Mouse (Mus musculus) hindbrain, embryonic 16.5 days (tissue): ENCODE results near the gene Gap43. TPM values are rescaled to one million over a fixed set of nuclear protein-coding genes. Genes with fewer than 3 reads are reported as not detected.
A peak's percentile ranks its signal among the peaks of the same experiment; 100 is the strongest.
"Not testable (repeated sequence)": the region's sequence is repeated elsewhere in the genome, so short reads cannot be mapped to it uniquely, and the experiment has no call there.

Source experiments
- ATAC-seq: fragments of 200-750 bp; cut with Nextera tagmentation; 2 replicates; pipeline ENCODE4 v1.8.0; 2017; ENCODE audit warnings: moderate TSS enrichment, moderate library complexity
- H3K27ac ChIP-seq: fragments of 300-500 bp; sonication (generic); 2 replicates; pipeline ENCODE4 v1.5.1; 2014; ENCODE audit warnings: low read depth, mild to moderate bottlenecking, control low read depth, low read length, moderate library complexity
- H3K27me3 ChIP-seq: fragments of 300-500 bp; sonication (generic); replicated peaks from 2 replicates; pipeline ENCODE4 v1.6.1; 2014; ENCODE audit warnings: low read length; ENCODE audit not compliant: control insufficient read depth, insufficient read depth
- H3K36me3 ChIP-seq: fragments of 300-500 bp; sonication (generic); 2 replicates; pipeline ENCODE4 v1.6.1; 2014; ENCODE audit warnings: mild to moderate bottlenecking, low read length, moderate library complexity, mixed read lengths; ENCODE audit not compliant: control insufficient read depth, insufficient read depth
- H3K4me1 ChIP-seq: fragments of 300-500 bp; sonication (generic); 2 replicates; pipeline ENCODE4 v1.6.1; 2014; ENCODE audit warnings: low read depth, low read length; ENCODE audit not compliant: control insufficient read depth, insufficient read depth
- H3K4me2 ChIP-seq: fragments of 300-500 bp; sonication (generic); 2 replicates; pipeline ENCODE4 v1.6.1; 2014; ENCODE audit warnings: mild to moderate bottlenecking, low read length, control low read depth, moderate library complexity
- H3K4me3 ChIP-seq: fragments of 300-500 bp; sonication (generic); 2 replicates; pipeline ENCODE4 v1.5.1; 2014; ENCODE audit warnings: mild to moderate bottlenecking, low read length, control low read depth, moderate library complexity
- H3K9ac ChIP-seq: fragments of 300-500 bp; sonication (generic); 2 replicates; pipeline ENCODE4 v1.6.1; 2014; ENCODE audit warnings: low read depth, mild to moderate bottlenecking, control low read depth, low read length, moderate library complexity
- H3K9me3 ChIP-seq: fragments of 300-500 bp; sonication (generic); 2 replicates; pipeline ENCODE4 v1.6.1; 2014; ENCODE audit warnings: mild to moderate bottlenecking, low read length, moderate library complexity; ENCODE audit not compliant: control insufficient read depth
- WGBS: fragments of 180-500 bp; shearing (Covaris S2); extraction: QIAGEN DNeasy Blood & Tissue Kit; methylation state at CpG from one replicate; pipeline ENCODE4 v1.1.7; 2014; 5-methylcytosine and 5-hydroxymethylcytosine counted together
- microRNA-seq: library from miRNA; unstranded; fragments of <30 nt; microRNA quantifications from one replicate; pipeline ENCODE4, GENCODE M21; 2017
- polyA plus RNA-seq: library from polyadenylated mRNA; unstranded; fragments of >200 nt; fragmentation: Nextera tagmentation; extraction: Ambion mirVana; gene quantifications from 2 replicates; pipeline ENCODE4 v1.2.1, GENCODE M21; 2015

Gap43 gene
- polyA plus RNA-seq, 1 experiment from 2014 or later = 1,771 TPM

GRCm38 (mm10) chr16:42255693-42256092 lies 84.8 kb downstream of the Gap43 start:
- H3K4me2 ChIP-seq = peak overlapping the region; percentile 8
- 53% methylated on average over 11 of the region's 11 CpGs for WGBS

GRCm38 (mm10) chr16:42255222-42255621 lies 85.2 kb downstream of the Gap43 start:
- Histone ChIP-seq H3K27me3 (no peaks in the 10 kb centered on the region), H3K9ac (no peak overlapping the region), H3K9me3 (no peaks in the 10 kb centered on the region), H3K4me2 (peak overlapping the region; percentile 8), H3K4me1 (no peaks in the 10 kb centered on the region; the same call in none of the 2 replicates), H3K27ac (peak overlapping the region; percentile 37), H3K36me3 (no peaks in the 10 kb centered on the region; the same call in 1 of the 2 replicates), H3K4me3 (no peak overlapping the region)
- peak; percentile 62 for ATAC-seq
- WGBS = 71% methylated on average over 3 of the region's 3 CpGs

More at GRCm38 (mm10) chr16:42255693-42256092, 84.8 kb downstream of the Gap43 start:
- Histone ChIP-seq H3K27me3 (no peaks in the 10 kb centered on the region), H3K27ac (peak overlapping the region; percentile 37), H3K36me3 (no peaks in the 10 kb centered on the region; the same call in 1 of the 2 replicates), H3K4me1 (no peaks in the 10 kb centered on the region; the same call in none of the 2 replicates), H3K9me3 (no peaks in the 10 kb centered on the region), H3K9ac (no peak overlapping the region), H3K4me3 (no peak overlapping the region)
- ATAC-seq = peak; percentile 92

GRCm38 (mm10) chr16:42252252-42252651 lies 88.2 kb downstream of the Gap43 start:
- Histone ChIP-seq H3K4me1 (no peaks in the 10 kb centered on the region; the same call in none of the 2 replicates), H3K27ac (no peak overlapping the region), H3K27me3 (no peaks in the 10 kb centered on the region), H3K4me2 (no peak overlapping the region), H3K9me3 (no peaks in the 10 kb centered on the region), H3K4me3 (no peak overlapping the region), H3K36me3 (peaks cover 2% of the 10 kb centered on the region; the same call in 1 of the 2 replicates), H3K9ac (no peak overlapping the region)
- no peak for ATAC-seq
- 80% methylated on average over 5 of the region's 5 CpGs for WGBS

- not testable (repeated sequence) for H3K27me3 ChIP-seq, H3K4me2 ChIP-seq
- WGBS = 65% methylated on average over 3 of the region's 3 CpGs
Observed at GRCm38 (mm10) chr16:42244121-42244520, 96.3 kb downstream of the Gap43 start.

GRCm38 (mm10) chr16:42231306-42231705 lies 109.1 kb downstream of the Gap43 start:
- Histone ChIP-seq H3K36me3 (no peaks in the 10 kb centered on the region), H3K27ac (no peak overlapping the region), H3K4me2 (no peak overlapping the region), H3K9me3 (peaks cover 2% of the 10 kb centered on the region; the same call in 1 of the 2 replicates), H3K4me3 (no peak overlapping the region), H3K27me3 (no peaks in the 10 kb centered on the region), H3K9ac (no peak overlapping the region), H3K4me1 (no peaks in the 10 kb centered on the region)
- 66% methylated on average over 4 of the region's 4 CpGs for WGBS
- no peak for ATAC-seq

More at GRCm38 (mm10) chr16:42244121-42244520, 96.3 kb downstream of the Gap43 start:
- H3K9ac ChIP-seq, H3K4me1 ChIP-seq, H3K27ac ChIP-seq, ATAC-seq, H3K9me3 ChIP-seq, H3K36me3 ChIP-seq, H3K4me3 ChIP-seq: not testable (repeated sequence)

Small RNA genes within 50 kb of the gene (microRNA-seq; reads per million reads assigned to microRNA genes)
- gene Mir6540 = 112 reads per million, percentile 50 among the genes with 10 or more reads in this experiment
